Mouse (Mus musculus) intestine, embryonic 16.5 days (tissue): Measurements from ENCODE around the gene Ceacam1. TPM values are rescaled to one million over a fixed set of nuclear protein-coding genes. Genes with fewer than 3 reads are reported as not detected.
"Not testable (repeated sequence)": the region's sequence is repeated elsewhere in the genome, so short reads cannot be mapped to it uniquely, and the experiment has no call there.

Experiments used
- ATAC-seq: fragments of 200-750 bp; cut with Nextera tagmentation; 2 replicates; pipeline ENCODE4 v1.8.0; 2017; ENCODE audit warnings: moderate TSS enrichment, moderate library complexity
- H3K27ac ChIP-seq: fragments of 300-500 bp; sonication (generic); 2 replicates; pipeline ENCODE4 v1.5.1; 2014; ENCODE audit warnings: mild to moderate bottlenecking, low read length
- H3K27me3 ChIP-seq: fragments of 300-500 bp; sonication (generic); replicated peaks from 2 replicates; pipeline ENCODE4 v1.6.1; 2014; ENCODE audit warnings: low read length, control low read depth, mixed read lengths; ENCODE audit not compliant: control insufficient read depth, insufficient read depth
- H3K36me3 ChIP-seq: fragments of 300-500 bp; sonication (generic); 2 replicates; pipeline ENCODE4 v1.6.1; 2014; ENCODE audit warnings: low read length, control low read depth; ENCODE audit not compliant: control insufficient read depth, insufficient read depth
- H3K4me1 ChIP-seq: fragments of 300-500 bp; sonication (generic); 2 replicates; pipeline ENCODE4 v1.6.1; 2014; ENCODE audit warnings: low read length, control low read depth, mixed read lengths; ENCODE audit not compliant: control insufficient read depth, insufficient read depth
- H3K4me2 ChIP-seq: fragments of 300-500 bp; sonication (generic); 2 replicates; pipeline ENCODE4 v1.6.1; 2014; ENCODE audit warnings: low read depth, low read length, control low read depth
- H3K4me3 ChIP-seq: fragments of 300-500 bp; sonication (generic); 2 replicates; pipeline ENCODE4 v1.5.1; 2014; ENCODE audit warnings: mild to moderate bottlenecking, low read length
- H3K9ac ChIP-seq: fragments of 300-500 bp; sonication (generic); 2 replicates; pipeline ENCODE4 v1.6.1; 2014; ENCODE audit warnings: low read depth, low read length
- H3K9me3 ChIP-seq: fragments of 300-500 bp; sonication (generic); 2 replicates; pipeline ENCODE4 v1.6.1; 2016; ENCODE audit warnings: low read length, control low read depth; ENCODE audit not compliant: control insufficient read depth
- WGBS: fragments of 180-500 bp; shearing (Covaris S2); extraction: QIAGEN DNeasy Blood & Tissue Kit; methylation state at CpG from one replicate; pipeline ENCODE4 v1.1.7; 2014; 5-methylcytosine and 5-hydroxymethylcytosine counted together
- polyA plus RNA-seq: library from polyadenylated mRNA; unstranded; fragments of >200 nt; fragmentation: Nextera tagmentation; extraction: Ambion mirVana; gene quantifications from 2 replicates; pipeline ENCODE4 v1.2.1, GENCODE M21; 2015

Gene Ceacam1
- polyA plus RNA-seq, 1 experiment from 2014 or later: 46.7 TPM

GRCm38 (mm10) chr7:25433781-25434560 lies 43.4 kb downstream of the Ceacam1 start:
- Histone ChIP-seq H3K4me3 (no peak overlapping the region), H3K4me1 (peaks cover 10% of the 10 kb centered on the region), H3K9me3 (no peaks in the 10 kb centered on the region), H3K36me3 (no peaks in the 10 kb centered on the region), H3K27ac (peak overlapping the region; percentile 75), H3K9ac (no peak overlapping the region; the same call in 1 of the 2 replicates), H3K4me2 (no peak overlapping the region), H3K27me3 (no peaks in the 10 kb centered on the region)
- ATAC-seq: no peak
- WGBS: 81% methylated on average over 9 of the region's 9 CpGs

GRCm38 (mm10) chr7:25433007-25433541 lies 44.3 kb downstream of the Ceacam1 start:
- H3K27ac ChIP-seq: peak overlapping the region; percentile 75
- 15% methylated on average over 5 of the region's 5 CpGs for WGBS
- no peaks in the 10 kb centered on the region for H3K9me3 ChIP-seq
- no peak overlapping the region for H3K4me2 ChIP-seq
- H3K4me3 ChIP-seq: no peak overlapping the region
- no peak overlapping the region for H3K9ac ChIP-seq
- no peaks in the 10 kb centered on the region for H3K36me3 ChIP-seq
- peak; percentile 72 for ATAC-seq
- no peaks in the 10 kb centered on the region for H3K27me3 ChIP-seq
- H3K4me1 ChIP-seq: peaks cover 10% of the 10 kb centered on the region

DNA sequence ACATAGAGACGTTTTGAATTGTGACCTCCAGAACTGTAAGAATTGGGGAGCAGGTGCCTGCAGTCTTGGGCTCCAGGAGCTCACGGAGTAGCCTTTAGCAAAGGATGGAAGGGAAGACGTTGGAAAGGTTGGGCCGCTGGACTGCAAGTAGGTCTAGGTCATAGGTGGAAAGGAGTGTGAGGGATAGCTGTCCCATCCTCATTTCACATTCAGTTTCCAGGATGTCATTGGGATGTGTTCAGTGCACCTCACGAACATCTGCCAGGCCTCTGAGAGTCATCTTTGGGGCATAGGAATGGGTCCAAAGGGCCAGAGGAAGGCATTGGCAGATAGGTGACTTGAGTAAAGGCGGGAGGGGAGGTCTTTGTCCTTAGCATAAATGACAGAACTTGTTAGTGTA lies 45.0 kb downstream of the Ceacam1 start:
- peaks cover 10% of the 10 kb centered on the region for H3K4me1 ChIP-seq
- no peak overlapping the region for H3K9ac ChIP-seq
- WGBS: 87% methylated on average over 6 of the region's 6 CpGs
- H3K9me3 ChIP-seq: no peaks in the 10 kb centered on the region
- H3K27me3 ChIP-seq: no peaks in the 10 kb centered on the region
- no peak overlapping the region for H3K4me2 ChIP-seq
- H3K36me3 ChIP-seq: no peaks in the 10 kb centered on the region
- H3K4me3 ChIP-seq: no peak overlapping the region
- H3K27ac ChIP-seq: peak overlapping the region; percentile 20
- no peak for ATAC-seq

GRCm38 (mm10) chr7:25429886-25430784 lies 47.3 kb downstream of the Ceacam1 start:
- H3K4me3 ChIP-seq: no peak overlapping the region
- no peak overlapping the region for H3K4me2 ChIP-seq
- H3K27ac ChIP-seq: peak overlapping the region; percentile 81
- WGBS: 62% methylated on average over 4 of the region's 4 CpGs
- no peaks in the 10 kb centered on the region for H3K36me3 ChIP-seq
- no peaks in the 10 kb centered on the region for H3K9me3 ChIP-seq
- peaks cover 10% of the 10 kb centered on the region for H3K4me1 ChIP-seq
- ATAC-seq: peak; percentile 91
- H3K9ac ChIP-seq: no peak overlapping the region
- no peaks in the 10 kb centered on the region for H3K27me3 ChIP-seq

- no peak overlapping the region for H3K27ac ChIP-seq
- no peak for ATAC-seq
- H3K4me3 ChIP-seq: no peak overlapping the region
- no peak overlapping the region for H3K4me2 ChIP-seq
- 77% methylated on average over 3 of the region's 3 CpGs for whole genome bisulfite sequencing
- no peaks in the 10 kb centered on the region for H3K9me3 ChIP-seq
- no peak overlapping the region for H3K9ac ChIP-seq
- no peaks in the 10 kb centered on the region for H3K36me3 ChIP-seq
- H3K27me3 ChIP-seq: no peaks in the 10 kb centered on the region
- peaks cover 8% of the 10 kb centered on the region for H3K4me1 ChIP-seq
Observed at GRCm38 (mm10) chr7:25428321-25428720, 49.1 kb downstream of the Ceacam1 start.

GRCm38 (mm10) chr7:25427144-25427543 lies 50.3 kb downstream of the Ceacam1 start:
- H3K4me1 ChIP-seq: no peaks in the 10 kb centered on the region; the same call in 1 of the 2 replicates
- WGBS: 84% methylated on average over 5 of the region's 5 CpGs

GRCm38 (mm10) chr7:25426380-25426779 lies 51.0 kb downstream of the Ceacam1 start:
- H3K4me1 ChIP-seq, H3K27me3 ChIP-seq, H3K9me3 ChIP-seq, H3K4me2 ChIP-seq, ATAC-seq, H3K9ac ChIP-seq, H3K27ac ChIP-seq, H3K36me3 ChIP-seq, H3K4me3 ChIP-seq: not testable (repeated sequence)
- 91% methylated on average over 4 of the region's 4 CpGs for WGBS

More at GRCm38 (mm10) chr7:25427144-25427543, 50.3 kb downstream of the Ceacam1 start:
- Histone ChIP-seq H3K27me3 (no peaks in the 10 kb centered on the region), H3K36me3 (no peaks in the 10 kb centered on the region), H3K9me3 (no peaks in the 10 kb centered on the region), H3K4me3 (no peak overlapping the region), H3K9ac (no peak overlapping the region), H3K4me2 (no peak overlapping the region), H3K27ac (no peak overlapping the region)
- no peak for ATAC-seq

DNA sequence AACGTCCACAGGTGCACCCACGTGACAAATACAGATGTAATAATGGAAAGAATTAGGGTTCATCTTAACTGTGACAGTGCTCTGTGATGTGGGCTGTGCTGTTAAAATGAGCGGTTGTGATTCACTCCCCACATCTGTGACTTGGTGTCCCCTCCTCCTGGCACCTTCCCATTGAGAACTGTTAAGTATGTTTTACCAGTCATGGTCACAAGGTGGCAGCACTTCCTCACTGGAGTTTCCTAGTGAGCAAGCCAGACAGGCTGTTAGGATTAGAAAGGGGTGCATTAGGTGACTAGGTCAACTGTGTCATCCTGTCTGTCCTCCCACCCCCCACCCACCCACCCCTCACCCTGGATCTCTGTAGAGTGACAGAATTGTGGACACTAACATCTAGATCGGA lies 53.0 kb downstream of the Ceacam1 start:
- no peak overlapping the region for H3K4me2 ChIP-seq
- no peak overlapping the region for H3K9ac ChIP-seq
- no peak overlapping the region for H3K4me3 ChIP-seq
- H3K36me3 ChIP-seq: no peaks in the 10 kb centered on the region
- H3K27me3 ChIP-seq: no peaks in the 10 kb centered on the region
- 40% methylated on average over 4 of the region's 4 CpGs for WGBS
- peak; percentile 50; the same call in 1 of the 2 replicates for ATAC-seq
- H3K9me3 ChIP-seq: no peaks in the 10 kb centered on the region
- H3K4me1 ChIP-seq: no peaks in the 10 kb centered on the region
- no peak overlapping the region for H3K27ac ChIP-seq

DNA sequence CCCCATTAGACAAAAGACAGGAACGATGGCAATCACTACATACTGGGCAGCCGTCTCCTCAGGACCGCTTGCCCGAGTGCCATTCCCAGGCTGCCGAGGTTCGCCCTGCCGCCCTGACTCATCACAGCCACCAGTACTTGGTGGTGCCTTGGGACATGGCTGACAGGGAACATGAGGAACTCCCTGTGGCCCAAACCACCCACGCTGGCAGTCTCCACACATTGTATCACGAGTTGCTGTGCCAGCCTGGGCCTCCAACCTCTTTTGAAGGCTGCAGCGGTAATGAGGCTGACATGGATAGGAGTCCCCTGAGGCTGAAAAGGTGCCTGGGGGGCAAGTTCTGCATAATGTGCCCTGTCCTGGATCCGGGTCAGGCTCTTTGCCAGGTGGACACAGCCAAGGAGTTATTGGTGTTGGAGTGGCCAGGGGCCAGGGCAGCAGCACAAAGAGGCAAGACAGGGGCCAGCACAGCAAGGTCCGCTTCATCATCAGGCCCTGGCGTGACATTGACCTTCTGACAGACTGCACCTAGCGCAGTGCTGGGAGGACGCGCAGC lies 55.0 kb downstream of the Ceacam1 start:
- no peak overlapping the region for H3K9ac ChIP-seq
- H3K4me3 ChIP-seq: no peak overlapping the region
- 81% methylated on average over 16 of the region's 16 CpGs for whole genome bisulfite sequencing
- H3K27ac ChIP-seq: no peak overlapping the region
- no peak overlapping the region for H3K4me2 ChIP-seq
- no peak for ATAC-seq
- H3K27me3 ChIP-seq: no peaks in the 10 kb centered on the region
- H3K9me3 ChIP-seq: no peaks in the 10 kb centered on the region
- no peaks in the 10 kb centered on the region for H3K36me3 ChIP-seq
- no peaks in the 10 kb centered on the region for H3K4me1 ChIP-seq
